Mouse (Mus musculus) kidney, adult 18-20 months (tissue): Measurements from ENCODE around the gene Slc16a14.

Experiments
- DNase-seq: peaks from one replicate; pipeline ENCODE4 v3.0.0; 2021

Slc16a14 gene

GRCm38 (mm10) chr1:84910177-84910804, 24.6 kb downstream of the Slc16a14 start:
- no peak for DNase-seq

GRCm38 (mm10) chr1:84904467-84904866, 30.5 kb downstream of the Slc16a14 start:
- no peak for DNase-seq

GRCm38 (mm10) chr1:84899156-84899555, 35.8 kb downstream of the Slc16a14 start:
- DNase-seq, result no peak

GRCm38 (mm10) chr1:84897364-84897763, 37.6 kb downstream of the Slc16a14 start:
- no peak for DNase-seq

- DNase-seq, result no peak
Observed at GRCm38 (mm10) chr1:84891746-84892145, 43.2 kb downstream of the Slc16a14 start.

GRCm38 (mm10) chr1:84890503-84890902, 44.4 kb downstream of the Slc16a14 start:
- DNase-seq, result no peak

GRCm38 (mm10) chr1:84890005-84890393, 44.9 kb downstream of the Slc16a14 start:
- no peak for DNase-seq

GRCm38 (mm10) chr1:84889330-84890004, 45.5 kb downstream of the Slc16a14 start:
- DNase-seq, result no peak

- no peak for DNase-seq
Observed at GRCm38 (mm10) chr1:84885921-84886320, 49.0 kb downstream of the Slc16a14 start.

GRCm38 (mm10) chr1:84885174-84885573, 49.8 kb downstream of the Slc16a14 start:
- no peak for DNase-seq

- DNase-seq, result no peak
Observed at GRCm38 (mm10) chr1:84883889-84884288, 51.0 kb downstream of the Slc16a14 start.

GRCm38 (mm10) chr1:84882937-84883336, 52.0 kb downstream of the Slc16a14 start:
- no peak for DNase-seq

- no peak for DNase-seq
Observed at GRCm38 (mm10) chr1:84882066-84882532, 52.8 kb downstream of the Slc16a14 start.

GRCm38 (mm10) chr1:84881248-84882065, 53.5 kb downstream of the Slc16a14 start:
- DNase-seq, result no peak

- no peak for DNase-seq
Observed at GRCm38 (mm10) chr1:84879571-84880120, 55.3 kb downstream of the Slc16a14 start.

- peak; percentile 53 for DNase-seq
Observed at GRCm38 (mm10) chr1:84877590-84877989, 57.3 kb downstream of the Slc16a14 start.

- no peak for DNase-seq
Observed at GRCm38 (mm10) chr1:84872939-84873338, 62.0 kb downstream of the Slc16a14 start.

GRCm38 (mm10) chr1:84872105-84872504, 62.8 kb downstream of the Slc16a14 start:
- DNase-seq, result peak; percentile 67

- DNase-seq, result peak; percentile 70
Observed at GRCm38 (mm10) chr1:84871131-84871530, 63.8 kb downstream of the Slc16a14 start.

- peak; percentile 38 for DNase-seq
Observed at GRCm38 (mm10) chr1:84869498-84869897, 65.4 kb downstream of the Slc16a14 start.

GRCm38 (mm10) chr1:84868841-84869240, 66.1 kb downstream of the Slc16a14 start:
- no peak for DNase-seq

- DNase-seq, result no peak
Observed at GRCm38 (mm10) chr1:84868311-84868710, 66.6 kb downstream of the Slc16a14 start.

- DNase-seq, result no peak
Observed at GRCm38 (mm10) chr1:84866706-84867230, 68.2 kb downstream of the Slc16a14 start.
